Mouse (Mus musculus) CH12.LX (cell line): ENCODE results near the gene Wnt11. TPM values are rescaled to one million over a fixed set of nuclear protein-coding genes. Genes with fewer than 3 reads are reported as not detected.

ENCODE experiments used
- DNase-seq: peaks from one replicate; pipeline ENCODE4 v3.0.0-alpha.2; 2013; ENCODE audit errors: extremely low read depth
- H3K27ac ChIP-seq: 2 replicates; pipeline ENCODE4 v1.5.1; 2012; ENCODE audit warnings: low read depth, mild to moderate bottlenecking, control low read depth, moderate library complexity; ENCODE audit not compliant: insufficient read depth
- H3K27me3 ChIP-seq: replicated peaks from 2 replicates; pipeline ENCODE3; 2012; ENCODE audit warnings: inconsistent platforms
- H3K36me3 ChIP-seq, 2 experiments: replicated peaks in 1 of 2; 2 replicates each; pipeline versions ENCODE3 to v1.6.1; 2012; ENCODE audit warnings: inconsistent platforms in 1 of 2, low read length in 1 of 2, mild to moderate bottlenecking in 1 of 2, mixed read lengths in 1 of 2, moderate library complexity in 1 of 2; ENCODE audit not compliant: control insufficient read depth in 1 of 2, insufficient read depth in 1 of 2
- H3K4me1 ChIP-seq, 2 experiments: 2 replicates each; pipeline ENCODE4 v1.6.1; 2012; ENCODE audit warnings: inconsistent platforms in 1 of 2, moderate library complexity in 1 of 2; ENCODE audit not compliant: insufficient read depth in 2 of 2, control insufficient read depth in 1 of 2
- H3K4me2 ChIP-seq: 2 replicates; pipeline ENCODE4 v1.6.1; 2012; ENCODE audit warnings: low read depth, mild to moderate bottlenecking, control low read depth; ENCODE audit not compliant: poor library complexity, insufficient read depth, severe bottlenecking
- H3K4me3 ChIP-seq, 3 experiments: fragments of 150-350 bp in 1 of 3; sonication (generic) in 1 of 3; replicated peaks in 1 of 3; 2 replicates each; pipeline versions ENCODE3 to v1.5.1; 2011 to 2012; ENCODE audit warnings: low read depth in 2 of 3, low read length in 2 of 3, mild to moderate bottlenecking in 2 of 3, moderate library complexity in 2 of 3, control low read depth in 1 of 3, improper control_type of control experiment in 1 of 3, inconsistent platforms in 1 of 3, mixed read lengths in 1 of 3; ENCODE audit not compliant: poor library complexity in 1 of 3
- H3K79me2 ChIP-seq: replicated peaks from 2 replicates; pipeline ENCODE4 v1.6.1; 2012; ENCODE audit warnings: mild to moderate bottlenecking, moderate library complexity; ENCODE audit not compliant: control insufficient read depth, poor library complexity, insufficient read depth, severe bottlenecking; ENCODE audit errors: extremely low read depth
- H3K9ac ChIP-seq: 2 replicates; pipeline ENCODE4 v1.6.1; 2012; ENCODE audit warnings: low read depth, mild to moderate bottlenecking, control low read depth, moderate library complexity; ENCODE audit not compliant: insufficient read depth
- H3K9me3 ChIP-seq: replicated peaks from 2 replicates; pipeline ENCODE3; 2012; ENCODE audit warnings: low read length, inconsistent platforms, mixed read lengths
- BHLHE40 ChIP-seq: IDR thresholded peaks from 2 replicates; pipeline ENCODE4 v1.6.1; 2011; ENCODE audit warnings: mild to moderate bottlenecking, low read depth, low read length, improper control_type of control experiment
- CHD2 ChIP-seq: IDR thresholded peaks from 2 replicates; pipeline ENCODE4 v1.6.1; 2011; ENCODE audit warnings: low read length, improper control_type of control experiment
- CTCF ChIP-seq, 2 experiments: IDR thresholded peaks in 1 of 2; conservative IDR thresholded peaks in 1 of 2; 2 replicates each; pipeline ENCODE4 v1.5.1; 2011 to 2012; ENCODE audit warnings: low read depth in 2 of 2, low read length in 2 of 2, improper control_type of control experiment in 1 of 2, inconsistent platforms in 1 of 2, mild to moderate bottlenecking in 1 of 2, moderate library complexity in 1 of 2
- E2F4 ChIP-seq: IDR thresholded peaks from 2 replicates; pipeline ENCODE4 v1.6.1; 2011; ENCODE audit warnings: low read depth, low read length, improper control_type of control experiment; ENCODE audit not compliant: insufficient replicate concordance
- ELF1 ChIP-seq: IDR thresholded peaks from 2 replicates; pipeline ENCODE4 v1.6.1; 2014; ENCODE audit warnings: low read depth, mild to moderate bottlenecking, inconsistent platforms, low read length, improper control_type of control experiment
- EP300 ChIP-seq: IDR thresholded peaks from 2 replicates; pipeline ENCODE4 v1.6.1; 2011; ENCODE audit warnings: low read length, improper control_type of control experiment
- ETS1 ChIP-seq: conservative IDR thresholded peaks from 2 replicates; pipeline ENCODE4 v1.6.1; 2012; ENCODE audit warnings: low read depth, mild to moderate bottlenecking, inconsistent platforms, low read length, improper control_type of control experiment, moderate library complexity
- GABPA ChIP-seq: IDR thresholded peaks from 2 replicates; pipeline ENCODE4 v1.6.1; 2012; ENCODE audit warnings: low read depth, low read length, improper control_type of control experiment, inconsistent platforms; ENCODE audit not compliant: insufficient replicate concordance
- IRF4 ChIP-seq: IDR thresholded peaks from 2 replicates; pipeline ENCODE4 v1.6.1; 2014; ENCODE audit warnings: low read depth, mild to moderate bottlenecking, inconsistent platforms, low read length, improper control_type of control experiment
- JUN ChIP-seq: IDR thresholded peaks from 2 replicates; pipeline ENCODE4 v1.6.1; 2011; ENCODE audit warnings: low read depth, mild to moderate bottlenecking, low read length, improper control_type of control experiment, moderate library complexity; ENCODE audit not compliant: insufficient read depth
- JUND ChIP-seq: conservative IDR thresholded peaks from 2 replicates; pipeline ENCODE4 v1.6.1; 2011; ENCODE audit warnings: low read depth, low read length, improper control_type of control experiment
- KAT2A ChIP-seq: IDR thresholded peaks from 2 replicates; pipeline ENCODE4 v1.6.1; 2012; ENCODE audit warnings: low read length, improper control_type of control experiment, inconsistent platforms; ENCODE audit not compliant: insufficient replicate concordance
- MAFK ChIP-seq: IDR thresholded peaks from 2 replicates; pipeline ENCODE4 v1.6.1; 2011; ENCODE audit warnings: low read length, improper control_type of control experiment; ENCODE audit not compliant: insufficient replicate concordance
- MAZ ChIP-seq: IDR thresholded peaks from 2 replicates; pipeline ENCODE4 v1.6.1; 2012; ENCODE audit warnings: low read depth, mild to moderate bottlenecking, inconsistent platforms, low read length, improper control_type of control experiment, moderate library complexity
- MEF2A ChIP-seq: IDR thresholded peaks from 2 replicates; pipeline ENCODE4 v1.6.1; 2014; ENCODE audit warnings: low read depth, mild to moderate bottlenecking, inconsistent platforms, low read length, improper control_type of control experiment, borderline replicate concordance
- MXI1 ChIP-seq: IDR thresholded peaks from 2 replicates; pipeline ENCODE4 v1.6.1; 2011; ENCODE audit warnings: mild to moderate bottlenecking, low read depth, low read length, improper control_type of control experiment
- NELFE ChIP-seq: IDR thresholded peaks from 2 replicates; pipeline ENCODE4 v1.6.1; 2011; ENCODE audit warnings: low read depth, low read length, improper control_type of control experiment
- NRF1 ChIP-seq: IDR thresholded peaks from 2 replicates; pipeline ENCODE4 v1.6.1; 2014; ENCODE audit warnings: low read depth, mild to moderate bottlenecking, inconsistent platforms, low read length, improper control_type of control experiment, moderate library complexity
- PAX5 ChIP-seq: IDR thresholded peaks from 2 replicates; pipeline ENCODE4 v1.6.1; 2012; ENCODE audit warnings: low read length, inconsistent platforms, mixed read lengths
- POLR2AphosphoS2 ChIP-seq: IDR thresholded peaks from 2 replicates; pipeline ENCODE4 v1.6.1; 2011; ENCODE audit warnings: low read depth, low read length, improper control_type of control experiment
- RAD21 ChIP-seq: IDR thresholded peaks from 2 replicates; pipeline ENCODE4 v1.6.1; 2011; ENCODE audit warnings: low read depth, mild to moderate bottlenecking, low read length, improper control_type of control experiment, moderate library complexity
- RCOR1 ChIP-seq: conservative IDR thresholded peaks from 2 replicates; pipeline ENCODE4 v1.6.1; 2012; ENCODE audit warnings: low read depth, mild to moderate bottlenecking, inconsistent platforms, low read length, improper control_type of control experiment
- SIN3A ChIP-seq: IDR thresholded peaks from 2 replicates; pipeline ENCODE4 v1.6.1; 2012; ENCODE audit warnings: low read length, improper control_type of control experiment, inconsistent platforms
- SMC3 ChIP-seq: IDR thresholded peaks from 2 replicates; pipeline ENCODE4 v1.6.1; 2011; ENCODE audit warnings: low read depth, low read length, improper control_type of control experiment
- TBP ChIP-seq: conservative IDR thresholded peaks from 2 replicates; pipeline ENCODE4 v1.6.1; 2011; ENCODE audit warnings: low read depth, low read length, improper control_type of control experiment
- TCF12 ChIP-seq: IDR thresholded peaks from 2 replicates; pipeline ENCODE4 v1.6.1; 2014; ENCODE audit warnings: low read depth, mild to moderate bottlenecking, inconsistent platforms, low read length, improper control_type of control experiment
- UBTF ChIP-seq: IDR thresholded peaks from 2 replicates; pipeline ENCODE4 v1.6.1; 2012; ENCODE audit warnings: low read depth, mild to moderate bottlenecking, inconsistent platforms, low read length, improper control_type of control experiment, moderate library complexity
- USF1 ChIP-seq: IDR thresholded peaks from 2 replicates; pipeline ENCODE4 v1.6.1; 2014; ENCODE audit warnings: low read depth, mild to moderate bottlenecking, inconsistent platforms, low read length, improper control_type of control experiment
- USF2 ChIP-seq: conservative IDR thresholded peaks from 2 replicates; pipeline ENCODE4 v1.6.1; 2011; ENCODE audit warnings: low read depth, low read length, improper control_type of control experiment
- ZC3H11A ChIP-seq: IDR thresholded peaks from 2 replicates; pipeline ENCODE4 v1.6.1; 2012; ENCODE audit warnings: low read depth, mild to moderate bottlenecking, inconsistent platforms, low read length, improper control_type of control experiment
- ZKSCAN1 ChIP-seq: IDR thresholded peaks from 2 replicates; pipeline ENCODE4 v1.6.1; 2012; ENCODE audit warnings: low read depth, inconsistent platforms, low read length, improper control_type of control experiment, borderline replicate concordance
- ZMIZ1 ChIP-seq: IDR thresholded peaks from 2 replicates; pipeline ENCODE4 v1.6.1; 2012; ENCODE audit warnings: low read depth, mild to moderate bottlenecking, inconsistent platforms, low read length, improper control_type of control experiment
- ZNF384 ChIP-seq: IDR thresholded peaks from 2 replicates; pipeline ENCODE4 v1.6.1; 2012; ENCODE audit warnings: low read depth, low read length, improper control_type of control experiment, inconsistent platforms
- dilution Hi-C: fragments of 300-500 bp; cut with MboI; formaldehyde crosslinking; loops from 2 replicates; pipeline ENCODE4 v1.14.3; 2020; ENCODE audit warnings: low sequenced_read_pairs; ENCODE audit not compliant: extremely low pct_unique_long_range_greater_than_20kb, extremely low pct_ligation_motif_present
- in situ Hi-C: fragments of 300-500 bp; cut with MboI; formaldehyde crosslinking; loops from 3 replicates; pipeline ENCODE4 v1.14.3; 2019; ENCODE audit warnings: low sequenced_read_pairs, low pct_ligation_motif_present, low pct_unique_long_range_greater_than_20kb, mixed read lengths
- polyA plus RNA-seq: library from polyadenylated mRNA; unstranded; fragments of >175 nt; gene quantifications from 2 replicates; pipeline ENCODE4 v1.2.1, GENCODE M21; 2012; ENCODE audit warnings: low read depth; ENCODE audit not compliant: insufficient read length
- total RNA-seq, 2 experiments: library from RNA; depleted of rRNA; stranded (reverse); fragments of 300-350 nt in 1 of 2; fragments of >200 nt in 1 of 2; gene quantifications; 2 replicates each; pipeline ENCODE4 v1.2.3; 2012 to 2014

The Wnt11 gene
- total and polyA plus RNA-seq, 3 experiments = 0.21 TPM; not detected in 2

- dilution Hi-C loops (no loop called here), in situ Hi-C loops (no loop called here)
- peaks cover 15% of the 10 kb centered on the region for H3K27me3 ChIP-seq
Observed at GRCm38 (mm10) chr7:98867794-98868150, 32.9 kb downstream of the Wnt11 start.

GRCm38 (mm10) chr7:98869070-98869469, 34.2 kb downstream of the Wnt11 start:
- H3K4me1 ChIP-seq = peaks cover 12 to 42% of the 10 kb centered on the region in 2 experiments
- DNase-seq = peak; percentile 76
- H3K36me3 ChIP-seq = no peaks in the 10 kb centered on the region
- H3K4me2 ChIP-seq = peak overlapping the region; percentile 31
- H3K9me3 ChIP-seq = no peaks in the 10 kb centered on the region
- no peak overlapping the region for H3K27ac ChIP-seq
- no peaks in the 10 kb centered on the region for H3K79me2 ChIP-seq
- H3K27me3 ChIP-seq = peaks cover 13% of the 10 kb centered on the region
- H3K4me3 ChIP-seq = no peak overlapping the region
- in situ Hi-C loops (no loop called here), dilution Hi-C loops (no loop called here)
- H3K9ac ChIP-seq = no peak overlapping the region
- TF ChIP-seq GABPA = no peak
- TF ChIP-seq RCOR1 = no peak
- no peak for TF ChIP-seq POLR2AphosphoS2
- TF ChIP-seq TBP = no peak
- TF ChIP-seq JUND = 0 out of 2 replicates have a peak, but pooled peaks have one; percentile 23
- no peak for TF ChIP-seq KAT2A
- TF ChIP-seq MAZ = 0 out of 2 replicates have a peak, but pooled peaks have one; percentile 19
- TF ChIP-seq NRF1 = no peak
- no peak for TF ChIP-seq ETS1
- peak; percentile 7; the same call in 1 of the 2 replicates for TF ChIP-seq SMC3
- TF ChIP-seq ZKSCAN1 = no peak
- TF ChIP-seq PAX5 = no peak
- no peak for TF ChIP-seq E2F4
- TF ChIP-seq UBTF = no peak
- TF ChIP-seq ZNF384 = no peak
- TF ChIP-seq MAFK = no peak
- TF ChIP-seq TCF12 = no peak
- no peak for TF ChIP-seq USF2
- TF ChIP-seq JUN = no peak
- peak; percentile 33; the same call in 1 of the 2 replicates for TF ChIP-seq EP300
- TF ChIP-seq NELFE = no peak
- TF ChIP-seq MEF2A = no peak
- TF ChIP-seq CHD2 = peak; percentile 85
- TF ChIP-seq RAD21 = peak; percentile 20
- TF ChIP-seq CTCF (conservative IDR thresholded peaks at IDR 0.05 in 1 of 2, IDR thresholded peaks at IDR 0.05 in 1 of 2; ENCODE audit: low read depth in 2 of 2, low read length in 2 of 2) = peak; percentile 40 to 61; a peak in 3 of 4 replicates
- TF ChIP-seq BHLHE40 = 0 out of 2 replicates have a peak, but pooled peaks have one; percentile 22
- TF ChIP-seq ZMIZ1 = no peak
- TF ChIP-seq ELF1 = peak; percentile 27; the same call in 1 of the 2 replicates
- no peak for TF ChIP-seq USF1

More at GRCm38 (mm10) chr7:98867794-98868150, 32.9 kb downstream of the Wnt11 start:
- Histone ChIP-seq H3K36me3 (no peaks in the 10 kb centered on the region), H3K4me3 (no peak overlapping the region), H3K4me2 (no peak overlapping the region), H3K4me1 (peaks cover 24 to 55% of the 10 kb centered on the region in 2 experiments), H3K9me3 (no peaks in the 10 kb centered on the region), H3K9ac (no peak overlapping the region), H3K27ac (no peak overlapping the region), H3K79me2 (no peaks in the 10 kb centered on the region)
- no peak for DNase-seq
- TF ChIP-seq ETS1 = no peak
- no peak for TF ChIP-seq PAX5
- TF ChIP-seq MXI1 = no peak
- TF ChIP-seq ZC3H11A = no peak
- no peak for TF ChIP-seq IRF4
- TF ChIP-seq NRF1 = no peak
- no peak for TF ChIP-seq TCF12
- no peak for TF ChIP-seq ELF1
- TF ChIP-seq POLR2AphosphoS2 = no peak
- no peak for TF ChIP-seq SIN3A
- TF ChIP-seq ZKSCAN1 = no peak
